In genomic region chr1:91861511-91861910, GRCm38 (mm10) we compare ENCODE assay signal across 21 mouse cellular contexts.
DNase-seq lines count a peak whose midpoint lies in the region; ATAC-seq lines count a peak whose summit lies in the region.
"Had no signal": no experiment of that assay in that cellular context is flagged by ENCODE, and none has a peak within 500 bp of the region (broad histone marks: within the 10 kb centered on the region; RNA-seq: fewer than 3 reads in every experiment).

No protein-coding gene starts in this region.

- no peak for ATAC-seq in embryonic facial prominence, embryonic 13.5 days (ENCODE audit: insufficient number of reproducible peaks, insufficient read depth, low FRiP score, low TSS enrichment, low read depth)
- 0 out of 2 replicates have a peak, but pooled peaks have one; percentile 39 for ATAC-seq in heart, embryonic 11.5 days (replicated peaks; ENCODE audit: insufficient number of reproducible peaks, low FRiP score, low TSS enrichment)
- ATAC-seq in liver, embryonic 11.5 days (replicated peaks; ENCODE audit: low FRiP score), result no peak
- ATAC-seq: forebrain, embryonic 16.5 days; hindbrain, postnatal 0 days; intestine, embryonic 15.5 days had no signal

- H3K4me3 ChIP-seq in embryonic facial prominence, embryonic 13.5 days, result no peak overlapping the region
- H3K4me3 ChIP-seq in embryonic facial prominence, embryonic 10.5 days, result no peak overlapping the region
- H3K4me3 ChIP-seq in heart, embryonic 11.5 days (ENCODE audit: low read depth, low read length), result no peak overlapping the region
- H3K4me3 ChIP-seq in liver, embryonic 11.5 days (ENCODE audit: low read depth, low read length), result no peak overlapping the region
- H3K4me3 ChIP-seq: embryonic facial prominence, embryonic 15.5 days; erythroblast, embryonic 14.5 days; forebrain, embryonic 10.5 days; hindbrain, embryonic 13.5 days; intestine, embryonic 15.5 days had no signal

- no peaks in the 10 kb centered on the region for H3K27me3 ChIP-seq in embryonic facial prominence, embryonic 13.5 days
- H3K27me3 ChIP-seq in embryonic facial prominence, embryonic 10.5 days (replicated peaks; ENCODE audit: low read depth, poor library complexity, severe bottlenecking), result no peaks in the 10 kb centered on the region
- H3K27me3 ChIP-seq in heart, embryonic 11.5 days (ENCODE audit: control insufficient read depth, insufficient read depth, low read length), result no peaks in the 10 kb centered on the region
- no peaks in the 10 kb centered on the region for H3K27me3 ChIP-seq in liver, embryonic 11.5 days (replicated peaks; ENCODE audit: control insufficient read depth, insufficient read depth, low read length)
- H3K27me3 ChIP-seq: embryonic facial prominence, embryonic 15.5 days; hindbrain, embryonic 13.5 days; intestine, embryonic 15.5 days had no signal

- DNase-seq in embryonic facial prominence, embryonic 10.5 days (ENCODE audit: low spot score), result no peak
- no peak for DNase-seq in heart, postnatal 4 days
- DNase-seq in liver, embryonic 11.5 days (ENCODE audit: low spot score), result no peak
- DNase-seq in liver, result no peak
- peak; percentile 10 for DNase-seq in urinary bladder, adult 2 months (ENCODE audit: low spot score)
- DNase-seq in urinary bladder, adult 18-20 months (ENCODE audit: low spot score in 2 of 2), result no peak
- DNase-seq: adrenal gland, adult 2 months; adrenal gland, postnatal 25 days; cerebellum, adult 18-20 months; cerebellum, adult 9-11 months; cerebellum, postnatal 36 days; gastrocnemius, postnatal 10 days had no signal

- no peak overlapping the region for H3K4me2 ChIP-seq in embryonic facial prominence, embryonic 13.5 days
- H3K4me2 ChIP-seq in heart, embryonic 11.5 days, result no peak overlapping the region
- 0 out of 2 replicates have a peak overlapping the region, but pooled peaks have one; percentile 16 for H3K4me2 ChIP-seq in liver, embryonic 11.5 days
- H3K4me2 ChIP-seq: embryonic facial prominence, embryonic 15.5 days; hindbrain, embryonic 13.5 days; intestine, embryonic 15.5 days had no signal

- H3K9ac ChIP-seq in embryonic facial prominence, embryonic 13.5 days, result no peak overlapping the region
- no peak overlapping the region for H3K9ac ChIP-seq in heart, embryonic 11.5 days (ENCODE audit: low read depth, low read length)
- H3K9ac ChIP-seq in liver, embryonic 11.5 days (ENCODE audit: low read depth, low read length), result no peak overlapping the region
- H3K9ac ChIP-seq: embryonic facial prominence, embryonic 15.5 days; hindbrain, embryonic 13.5 days; intestine, embryonic 15.5 days had no signal

- 80% methylated on average over 7 of the region's 7 CpGs for WGBS in embryonic facial prominence, embryonic 13.5 days
- 82% methylated on average over 7 of the region's 7 CpGs for WGBS in embryonic facial prominence, embryonic 10.5 days
- 18% methylated on average over 7 of the region's 7 CpGs for WGBS in heart, embryonic 11.5 days (ENCODE audit: insufficient replicate concordance)
- 31% methylated on average over 7 of the region's 7 CpGs for WGBS in liver, embryonic 11.5 days

- peaks cover 8% of the 10 kb centered on the region; the same call in 1 of the 2 replicates for H3K4me1 ChIP-seq in embryonic facial prominence, embryonic 13.5 days
- peaks cover 6% of the 10 kb centered on the region for H3K4me1 ChIP-seq in embryonic facial prominence, embryonic 10.5 days
- H3K4me1 ChIP-seq in heart, embryonic 11.5 days (ENCODE audit: control insufficient read depth, insufficient read depth, low read length), result peaks cover 20% of the 10 kb centered on the region
- H3K4me1 ChIP-seq in liver, embryonic 11.5 days (replicated peaks; ENCODE audit: control insufficient read depth, insufficient read depth, low read length), result no peaks in the 10 kb centered on the region
- H3K4me1 ChIP-seq: forebrain, embryonic 10.5 days; hindbrain, embryonic 13.5 days had no signal

- H3K9me3 ChIP-seq in embryonic facial prominence, embryonic 13.5 days, result no peaks in the 10 kb centered on the region
- no peaks in the 10 kb centered on the region for H3K9me3 ChIP-seq in embryonic facial prominence, embryonic 10.5 days
- no peaks in the 10 kb centered on the region for H3K9me3 ChIP-seq in heart, embryonic 11.5 days (replicated peaks; ENCODE audit: control insufficient read depth, low read length)
- H3K9me3 ChIP-seq in liver, embryonic 11.5 days (ENCODE audit: control insufficient read depth, low read length), result no peaks in the 10 kb centered on the region
- H3K9me3 ChIP-seq: embryonic facial prominence, embryonic 15.5 days; forebrain, embryonic 10.5 days; hindbrain, embryonic 13.5 days; intestine, embryonic 15.5 days had no signal

- peak overlapping the region; percentile 39; the same call in 1 of the 2 replicates for H3K27ac ChIP-seq in embryonic facial prominence, embryonic 13.5 days
- no peak overlapping the region for H3K27ac ChIP-seq in embryonic facial prominence, embryonic 10.5 days (replicated peaks)
- H3K27ac ChIP-seq in heart, embryonic 11.5 days (ENCODE audit: low read depth, low read length), result no peak overlapping the region
- no peak overlapping the region for H3K27ac ChIP-seq in liver, embryonic 11.5 days (ENCODE audit: low read depth, low read length)
- H3K27ac ChIP-seq: embryonic facial prominence, embryonic 15.5 days; forebrain, embryonic 10.5 days; hindbrain, embryonic 13.5 days; hindbrain, postnatal 0 days; intestine, embryonic 15.5 days had no signal

- no peaks in the 10 kb centered on the region for H3K36me3 ChIP-seq in embryonic facial prominence, embryonic 13.5 days
- no peaks in the 10 kb centered on the region for H3K36me3 ChIP-seq in embryonic facial prominence, embryonic 10.5 days (replicated peaks)
- no peaks in the 10 kb centered on the region for H3K36me3 ChIP-seq in heart, embryonic 11.5 days (ENCODE audit: control insufficient read depth, insufficient read depth, low read length)
- H3K36me3 ChIP-seq in liver, embryonic 11.5 days (ENCODE audit: control insufficient read depth, insufficient read depth, low read length), result no peaks in the 10 kb centered on the region
- H3K36me3 ChIP-seq: embryonic facial prominence, embryonic 15.5 days; forebrain, embryonic 10.5 days; hindbrain, embryonic 13.5 days; intestine, embryonic 15.5 days had no signal
